Comparison of ENCODE assay signal across 13 mouse cellular contexts in genomic region chr1:193671816-193672254, GRCm38 (mm10).
DNase-seq lines count a peak whose midpoint lies in the region; ATAC-seq and TF ChIP-seq lines count a peak whose summit lies in the region.
"Had no signal": no experiment of that assay in that cellular context is flagged by ENCODE, and none has a peak within 500 bp of the region (broad histone marks: within the 10 kb centered on the region; RNA-seq: fewer than 3 reads in every experiment).

No protein-coding gene starts in this region.

- H3K4me1 ChIP-seq in forebrain, postnatal 0 days (ENCODE audit: insufficient read depth) = 0 out of 2 replicates have a peak, but pooled peaks cover 4% of the 10 kb centered on the region
- peaks cover 15% of the 10 kb centered on the region for H3K4me1 ChIP-seq in neural tube, embryonic 15.5 days
- H3K4me1 ChIP-seq: limb, embryonic 10.5 days; neural tube, embryonic 12.5 days had no signal

- H3K27me3 ChIP-seq in forebrain, postnatal 0 days (ENCODE audit: insufficient read depth, low read length) = no peaks in the 10 kb centered on the region
- no peaks in the 10 kb centered on the region for H3K27me3 ChIP-seq in neural tube, embryonic 15.5 days (replicated peaks)
- H3K27me3 ChIP-seq: neural tube, embryonic 12.5 days had no signal

- no peak overlapping the region for H3K9ac ChIP-seq in forebrain, postnatal 0 days
- H3K9ac ChIP-seq in neural tube, embryonic 15.5 days (replicated peaks) = no peak overlapping the region
- H3K9ac ChIP-seq: neural tube, embryonic 12.5 days had no signal

- no peaks in the 10 kb centered on the region for H3K36me3 ChIP-seq in forebrain, postnatal 0 days (ENCODE audit: insufficient read depth)
- no peaks in the 10 kb centered on the region for H3K36me3 ChIP-seq in neural tube, embryonic 15.5 days
- H3K36me3 ChIP-seq: limb, embryonic 10.5 days; neural tube, embryonic 12.5 days had no signal

- no peak overlapping the region for H3K4me2 ChIP-seq in forebrain, postnatal 0 days (ENCODE audit: low read depth)
- H3K4me2 ChIP-seq in neural tube, embryonic 15.5 days = no peak overlapping the region
- H3K4me2 ChIP-seq: neural tube, embryonic 12.5 days had no signal

- DNase-seq in layer of hippocampus, adult 2 months (ENCODE audit: low spot score in 2 of 2) = peak in 1 of 2 experiments; percentile 22
- no peak for DNase-seq in layer of hippocampus, postnatal 25 days (ENCODE audit: extremely low spot score in 1 of 2, low spot score in 1 of 2)
- peak; percentile 15 to 39 for DNase-seq in cerebellum, postnatal 25 days
- DNase-seq in forebrain, postnatal 0 days = peak; percentile 51
- DNase-seq in gastrocnemius, postnatal 36 days = no peak
- no peak for DNase-seq in lung, postnatal 25 days (ENCODE audit: low spot score)
- DNase-seq: adrenal gland, postnatal 14 days; kidney, postnatal 36 days; right cerebral cortex, postnatal 4 days had no signal

- ATAC-seq in forebrain, postnatal 0 days = peak; percentile 75
- 0 out of 2 replicates have a peak, but pooled peaks have one; percentile 50 for ATAC-seq in neural tube, embryonic 15.5 days (ENCODE audit: low FRiP score)
- ATAC-seq: inflammation-experienced regulatory T-cells, adult 6 months had no signal

- intact Hi-C loops in gastrocnemius, postnatal 36 days (cut with DNase I) = no loop called here

- WGBS in forebrain, postnatal 0 days = 21% methylated on average over 3 of the region's 3 CpGs
- 40% methylated on average over 3 of the region's 3 CpGs for WGBS in neural tube, embryonic 15.5 days

- no peak overlapping the region for H3K4me3 ChIP-seq in layer of hippocampus, adult 2 months
- no peak overlapping the region for H3K4me3 ChIP-seq in forebrain, postnatal 0 days (ENCODE audit: low read depth, low read length)
- no peak overlapping the region for H3K4me3 ChIP-seq in neural tube, embryonic 15.5 days (replicated peaks)
- H3K4me3 ChIP-seq: limb, embryonic 10.5 days; neural tube, embryonic 12.5 days had no signal

- no peak for TF ChIP-seq CTCF in layer of hippocampus, adult 2 months (conservative IDR thresholded peaks at IDR 0.05)
- TF ChIP-seq CTCF in forebrain, postnatal 0 days (IDR thresholded peaks at IDR 0.05; ENCODE audit: low read depth) = no peak

- no peaks in the 10 kb centered on the region for H3K9me3 ChIP-seq in forebrain, postnatal 0 days (ENCODE audit: low read length)
- no peaks in the 10 kb centered on the region for H3K9me3 ChIP-seq in neural tube, embryonic 15.5 days (replicated peaks)
- H3K9me3 ChIP-seq: limb, embryonic 10.5 days; neural tube, embryonic 12.5 days had no signal

- H3K27ac ChIP-seq in layer of hippocampus, adult 2 months = peak overlapping the region; percentile 70
- no peak overlapping the region for H3K27ac ChIP-seq in forebrain, postnatal 0 days (ENCODE audit: low read depth, low read length)
- H3K27ac ChIP-seq in neural tube, embryonic 15.5 days (replicated peaks) = 0 out of 2 replicates have a peak overlapping the region, but pooled peaks have one; percentile 2
- H3K27ac ChIP-seq: limb, embryonic 10.5 days; neural tube, embryonic 12.5 days had no signal

Comparison
In these comparisons a context has a peak if more than half of its experiments do, and no peak if none do; other contexts are left out.
1. DNase-seq: peak in cerebellum, postnatal 25 days (2 of 2) and forebrain, postnatal 0 days (single experiment); none in layer of hippocampus, postnatal 25 days (0 of 2), gastrocnemius, postnatal 36 days (0 of 2) and lung, postnatal 25 days (single experiment).